Mouse (Mus musculus) layer of hippocampus, postnatal 25 days (tissue): ENCODE results near the gene Trmt1l. TPM values are rescaled to one million over a fixed set of nuclear protein-coding genes. Genes with fewer than 3 reads are reported as not detected.

Experiments
- DNase-seq, 2 experiments: peaks; one replicate each; pipeline ENCODE4 v3.0.0; 2022; ENCODE audit warnings: mixed read lengths in 2 of 2, low spot score in 1 of 2; ENCODE audit errors: extremely low spot score in 1 of 2
- microRNA-seq, 2 experiments: library from miRNA; unstranded; fragments of <30 nt; microRNA quantifications; one replicate each; pipeline ENCODE4 v1.2.0; 2021
- total RNA-seq, 2 experiments: library from RNA; stranded (reverse); gene quantifications; 2 replicates each; pipeline ENCODE4 v1.2.3; 2021

Gene Trmt1l
- total RNA-seq, 2 experiments from 2014 or later = 31.1 to 32.4 TPM

DNA sequence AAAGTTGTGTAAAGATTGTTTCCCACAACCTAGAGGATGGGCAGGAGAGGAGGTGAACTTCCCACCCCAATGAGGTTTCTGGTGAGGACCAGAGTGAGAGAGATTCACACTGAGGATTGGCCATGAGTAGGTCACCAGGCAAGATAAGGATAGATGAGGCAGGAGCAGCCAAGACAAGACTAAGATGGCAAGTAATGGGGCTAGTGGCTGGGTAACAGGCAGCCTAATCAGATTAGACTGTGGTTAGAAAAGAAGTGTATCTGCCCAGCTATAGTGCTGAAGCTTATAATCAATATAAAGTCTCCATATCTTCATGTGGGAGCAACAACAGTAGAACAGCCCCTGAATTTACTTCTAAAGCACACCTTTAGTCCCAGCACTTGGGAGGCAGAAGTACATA, 65.5 kb downstream of the Trmt1l start:
- DNase-seq = no peak

GRCm38 (mm10) chr1:151494711-151495110, 66.4 kb downstream of the Trmt1l start:
- DNase-seq = no peak

- DNase-seq = no peak
Measured at GRCm38 (mm10) chr1:151495635-151496285, 67.4 kb downstream of the Trmt1l start.

DNA sequence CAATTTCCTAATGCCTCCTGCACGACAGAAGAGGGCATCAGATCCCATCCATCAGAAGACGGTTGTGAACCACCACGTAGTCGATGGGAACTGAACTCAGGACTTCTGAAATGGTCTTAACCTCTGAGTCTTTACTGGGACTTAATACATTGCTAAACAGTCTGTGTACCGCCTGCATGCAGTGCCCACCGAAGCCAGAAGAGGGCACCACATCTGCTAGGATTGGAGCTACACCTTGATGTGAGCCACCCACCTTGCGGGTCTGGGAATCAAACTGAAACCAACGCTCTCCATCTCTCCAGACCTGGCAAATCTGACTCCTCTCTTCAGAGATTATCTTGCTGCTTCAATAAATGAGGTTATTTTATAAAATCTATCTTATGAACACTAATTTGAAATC, 68.7 kb downstream of the Trmt1l start:
- DNase-seq = peak in 1 of 2 experiments; percentile 38

DNA sequence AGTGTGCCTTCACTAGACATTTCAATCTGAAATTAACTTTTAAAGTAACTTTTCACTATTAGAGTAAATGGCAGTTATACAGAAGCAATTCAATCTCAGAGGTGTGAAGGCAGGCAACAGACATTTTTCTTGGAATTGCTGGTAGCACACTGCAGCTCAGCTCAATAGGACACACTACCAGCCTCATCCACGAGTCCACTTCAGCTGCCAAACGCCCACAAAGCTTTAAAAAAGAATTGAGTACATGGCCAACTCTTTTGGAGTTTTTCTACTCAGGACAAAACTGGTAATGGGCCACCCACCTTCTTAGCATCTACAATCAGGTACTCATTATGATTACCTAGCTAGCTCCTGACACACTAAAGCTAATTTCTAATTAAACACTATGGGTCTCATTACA, 69.6 kb downstream of the Trmt1l start:
- DNase-seq = no peak

DNA sequence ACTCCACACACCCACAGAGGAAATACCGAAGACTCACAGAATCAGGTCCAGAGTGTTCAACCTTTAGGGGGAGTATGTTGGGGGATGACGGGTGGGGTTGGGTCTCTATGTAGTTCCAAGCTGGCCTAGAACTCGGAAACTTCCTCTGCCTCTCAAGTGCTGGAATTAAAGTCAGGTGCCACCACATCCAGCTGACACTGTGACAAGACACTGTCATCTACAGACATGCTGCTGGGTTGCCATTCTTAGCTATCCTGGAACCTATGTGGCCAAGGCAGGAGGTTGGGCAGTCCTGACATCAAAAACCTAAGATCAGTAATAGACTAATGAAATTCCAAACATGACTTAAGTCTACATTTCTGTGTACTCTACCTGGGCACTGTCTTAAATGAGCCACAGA, 70.0 kb downstream of the Trmt1l start:
- DNase-seq = no peak

- peak; percentile 36 to 44 for DNase-seq
Measured at GRCm38 (mm10) chr1:151499815-151500501, 71.6 kb downstream of the Trmt1l start.

GRCm38 (mm10) chr1:151500531-151501361, 72.4 kb downstream of the Trmt1l start, which contains the start of gene Rnf2:
Gene Rnf2, minus strand, starts transcription at chr1:151500955.
- DNase-seq = peak; percentile 72 to 84

Small RNAs within 50 kb of the gene (microRNA-seq; reads per million reads assigned to microRNA genes)
- 2.4 to 3.2 reads per million in 2 experiments for gene Mir7682

Other genes starting within 250 kb of the Trmt1l start
- gene Gm47985, start 246.0 kb upstream of the Trmt1l start, total RNA-seq = not detected
- not detected for gene Gm8947, start 236.2 kb upstream of the Trmt1l start, total RNA-seq
- gene Gm47995, start 230.1 kb upstream of the Trmt1l start, total RNA-seq = not detected
- gene 3110040M04Rik, start 224.4 kb upstream of the Trmt1l start, total RNA-seq = not detected
- gene Gm47996, start 218.4 kb upstream of the Trmt1l start, total RNA-seq = not detected
- 10 to 100 TPM; 86.8 to 99.2 TPM for gene Ivns1abp, start 84.1 kb upstream of the Trmt1l start, total RNA-seq
- gene Swt1, start 87 bp upstream of the Trmt1l start, total RNA-seq = 10 to 100 TPM; 11.8 to 12.3 TPM
- gene Rnf2, start 72.4 kb downstream of the Trmt1l start, total RNA-seq = 10 to 100 TPM; 39.1 to 44.7 TPM
- 1 to 10 TPM; 1.7 to 2.4 TPM for gene Fam129a, start 142.6 kb downstream of the Trmt1l start, total RNA-seq